10 mouse cellular contexts compared by ENCODE assay signal in the genomic region with DNA sequence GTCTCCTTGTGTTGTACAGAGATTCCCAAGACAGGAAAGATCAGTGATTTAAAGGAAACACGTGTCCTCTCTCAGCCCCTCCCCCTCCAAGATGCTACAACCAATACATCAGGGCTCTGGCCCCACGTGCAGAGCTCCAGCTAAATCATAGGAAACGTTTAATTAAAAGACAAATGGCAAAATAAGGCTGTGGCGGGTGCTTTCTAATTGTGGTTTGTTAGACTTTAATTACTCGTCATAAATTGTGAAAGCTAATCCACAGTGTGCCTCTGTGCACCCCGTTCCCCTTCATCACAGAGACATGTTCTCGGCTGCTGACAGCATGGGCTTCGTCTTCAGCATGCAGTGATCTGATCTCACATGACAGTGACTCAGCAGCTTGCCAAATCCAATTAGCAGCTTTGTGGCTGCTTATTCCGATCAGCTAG.
DNase-seq lines count a peak whose midpoint lies in the region; ATAC-seq and TF ChIP-seq lines count a peak whose summit lies in the region.
"Had no signal": no experiment of that assay in that cellular context is flagged by ENCODE, and none has a peak within 500 bp of the region (broad histone marks: within the 10 kb centered on the region; RNA-seq: fewer than 3 reads in every experiment).

No protein-coding gene starts in this region.

- ATAC-seq in kidney, postnatal 0 days (replicated peaks; ENCODE audit: low FRiP score, low read depth): no peak; the same call in 1 of the 2 replicates
- ATAC-seq in hindbrain, embryonic 12.5 days (ENCODE audit: low FRiP score): no peak
- ATAC-seq in midbrain, embryonic 14.5 days (ENCODE audit: low FRiP score, low TSS enrichment): peak; percentile 75
- ATAC-seq in inflammation-experienced regulatory T-cells, adult 6 months: no peak

- WGBS in kidney, postnatal 0 days: 23% methylated on average over 9 of the region's 9 CpGs
- WGBS in hindbrain, embryonic 12.5 days: 43% methylated on average over 9 of the region's 9 CpGs
- WGBS in midbrain, embryonic 14.5 days: 13% methylated on average over 9 of the region's 9 CpGs

- no peaks in the 10 kb centered on the region for H3K36me3 ChIP-seq in kidney, postnatal 0 days (ENCODE audit: insufficient read depth, low read length)
- no peaks in the 10 kb centered on the region for H3K36me3 ChIP-seq in hindbrain, embryonic 12.5 days
- H3K36me3 ChIP-seq in midbrain, embryonic 14.5 days (ENCODE audit: control insufficient read depth, insufficient read depth, low read length): no peaks in the 10 kb centered on the region
- H3K36me3 ChIP-seq: lung, embryonic 15.5 days had no signal

- intact Hi-C loops in gastrocnemius, postnatal 14 days (cut with DNase I; ENCODE audit: low total_unique reads): no loop called here

- no peak overlapping the region for H3K4me2 ChIP-seq in kidney, postnatal 0 days (ENCODE audit: low read length)
- H3K4me2 ChIP-seq in hindbrain, embryonic 12.5 days (replicated peaks): 0 out of 2 replicates have a peak overlapping the region, but pooled peaks have one; percentile 6
- H3K4me2 ChIP-seq in midbrain, embryonic 14.5 days (ENCODE audit: low read length): peak overlapping the region; percentile 33
- H3K4me2 ChIP-seq: lung, embryonic 15.5 days had no signal

- H3K4me3 ChIP-seq in kidney, postnatal 0 days (replicated peaks; ENCODE audit: low read depth, low read length): no peak overlapping the region
- H3K4me3 ChIP-seq in hindbrain, embryonic 12.5 days: no peak overlapping the region
- no peak overlapping the region for H3K4me3 ChIP-seq in midbrain, embryonic 14.5 days (replicated peaks; ENCODE audit: low read depth, low read length)
- H3K4me3 ChIP-seq: lung, embryonic 15.5 days had no signal

- H3K4me1 ChIP-seq in kidney, postnatal 0 days (replicated peaks; ENCODE audit: insufficient read depth, low read length): no peaks in the 10 kb centered on the region
- H3K4me1 ChIP-seq in hindbrain, embryonic 12.5 days: peaks cover 7% of the 10 kb centered on the region
- peaks cover 10% of the 10 kb centered on the region; the same call in 1 of the 2 replicates for H3K4me1 ChIP-seq in midbrain, embryonic 14.5 days (ENCODE audit: control insufficient read depth, insufficient read depth, low read length)
- H3K4me1 ChIP-seq: lung, embryonic 15.5 days had no signal

- no peaks in the 10 kb centered on the region for H3K27me3 ChIP-seq in kidney, postnatal 0 days (ENCODE audit: insufficient read depth, low read length)
- no peaks in the 10 kb centered on the region for H3K27me3 ChIP-seq in hindbrain, embryonic 12.5 days
- no peaks in the 10 kb centered on the region for H3K27me3 ChIP-seq in midbrain, embryonic 14.5 days (ENCODE audit: control insufficient read depth, insufficient read depth, low read length)
- H3K27me3 ChIP-seq: lung, embryonic 15.5 days had no signal

- no peak overlapping the region for H3K27ac ChIP-seq in kidney, postnatal 0 days
- H3K27ac ChIP-seq in hindbrain, embryonic 12.5 days: no peak overlapping the region
- H3K27ac ChIP-seq in midbrain, embryonic 14.5 days (replicated peaks; ENCODE audit: low read depth, low read length): 0 out of 2 replicates have a peak overlapping the region, but pooled peaks have one; percentile 6
- H3K27ac ChIP-seq: lung, embryonic 15.5 days had no signal

- no peaks in the 10 kb centered on the region for H3K9me3 ChIP-seq in kidney, postnatal 0 days (replicated peaks; ENCODE audit: low read length)
- no peaks in the 10 kb centered on the region for H3K9me3 ChIP-seq in hindbrain, embryonic 12.5 days (replicated peaks)
- no peaks in the 10 kb centered on the region for H3K9me3 ChIP-seq in midbrain, embryonic 14.5 days (ENCODE audit: control insufficient read depth, low read length)
- H3K9me3 ChIP-seq: lung, embryonic 15.5 days had no signal

- H3K9ac ChIP-seq in kidney, postnatal 0 days (ENCODE audit: low read depth, low read length): no peak overlapping the region
- H3K9ac ChIP-seq in hindbrain, embryonic 12.5 days: no peak overlapping the region
- no peak overlapping the region; the same call in 1 of the 2 replicates for H3K9ac ChIP-seq in midbrain, embryonic 14.5 days (replicated peaks; ENCODE audit: low read length)
- H3K9ac ChIP-seq: lung, embryonic 15.5 days had no signal

- peak; percentile 52 for DNase-seq in kidney, postnatal 0 days (ENCODE audit: low spot score)
- no peak for DNase-seq in kidney, adult 11 months
- DNase-seq in brain, adult 2 months (ENCODE audit: low read depth, low spot score): peak; percentile 67
- DNase-seq in midbrain, embryonic 14.5 days: peak; percentile 77
- no peak for DNase-seq in gastrocnemius, postnatal 14 days
- DNase-seq in lung, postnatal 14 days: no peak
- DNase-seq: adrenal gland, postnatal 25 days had no signal

- no peak for TF ChIP-seq CTCF in kidney, postnatal 0 days (IDR thresholded peaks at IDR 0.05; ENCODE audit: low read depth)

Comparison
In these comparisons a context has a peak if more than half of its experiments do, and no peak if none do; other contexts are left out.
1. DNase-seq: peak in kidney, postnatal 0 days (single experiment), brain, adult 2 months (single experiment) and midbrain, embryonic 14.5 days (single experiment); none in kidney, adult 11 months (single experiment), gastrocnemius, postnatal 14 days (single experiment) and lung, postnatal 14 days (single experiment).